Mouse (Mus musculus) CD4-positive, CD25-positive, alpha-beta regulatory T cell (primary cell): ENCODE data around the gene H1fx. TPM values are rescaled to one million over a fixed set of nuclear protein-coding genes. Genes with fewer than 3 reads are reported as not detected.

Experiments used
- polyA plus RNA-seq: library from polyadenylated mRNA; unstranded; fragments of 100-300 nt; shearing (Covaris generic); gene quantifications from one replicate; pipeline ENCODE4 v1.2.1, GENCODE M21; 2017

Gene H1fx
- not detected for polyA plus RNA-seq

DNA sequence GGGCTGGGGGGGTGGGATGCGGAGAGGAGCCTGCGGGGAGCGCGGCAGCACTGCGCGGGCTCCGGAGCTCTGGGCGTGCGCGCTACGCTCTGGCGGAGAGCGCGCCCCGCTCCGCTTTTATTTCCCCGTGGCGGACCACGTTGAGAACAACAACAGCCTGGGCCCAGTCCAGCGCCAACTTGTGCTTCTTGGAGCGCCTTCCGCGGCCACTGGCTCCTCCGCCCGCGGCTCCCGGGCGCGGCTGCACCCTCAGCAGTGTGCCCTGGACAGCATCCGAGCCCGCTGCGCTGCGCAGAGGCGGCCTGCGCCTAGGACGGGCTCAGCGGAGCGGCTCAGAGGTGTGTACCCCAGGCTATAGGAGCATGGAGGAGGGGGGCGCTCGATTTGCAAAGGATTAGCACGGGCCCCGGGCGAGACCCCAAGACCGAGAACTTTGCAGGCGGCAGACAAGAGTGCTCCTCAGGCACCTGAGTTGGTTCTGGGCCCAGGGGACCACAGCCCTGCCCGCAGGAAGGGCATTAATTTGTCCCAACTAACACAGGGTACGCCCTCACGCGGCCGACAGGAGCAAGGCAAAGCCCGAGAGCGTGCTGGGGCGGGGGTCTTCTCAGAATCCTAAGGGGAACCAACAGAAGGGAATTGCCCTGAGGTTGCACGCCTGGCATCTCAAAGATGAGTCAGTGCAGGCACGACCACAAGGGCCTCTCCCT lies at the start of gene H1fx:
TSS of gene H1fx (minus strand) at position 91 of the 710 bp plus-strand sequence.

Other genes starting within 250 kb of the H1fx start
- not detected for gene Gp9, start 203.6 kb downstream of the H1fx start, polyA plus RNA-seq
- 34.5 TPM for gene Rab43, start 169.5 kb downstream of the H1fx start, polyA plus RNA-seq
- 12.3 TPM for gene Gm45140, start 145.8 kb downstream of the H1fx start, polyA plus RNA-seq
- 72.1 TPM for gene Isy1, start 142.8 kb downstream of the H1fx start, polyA plus RNA-seq
- 1,206 TPM for gene Cnbp, start 130.5 kb downstream of the H1fx start, polyA plus RNA-seq
- gene Copg1, start 93.8 kb downstream of the H1fx start, polyA plus RNA-seq = 154 TPM
- gene Hmces, start 67.7 kb downstream of the H1fx start, polyA plus RNA-seq = 40.3 TPM
- gene Rab7, start 63.6 kb upstream of the H1fx start, polyA plus RNA-seq = 285 TPM
- gene Rpn1, start 102.8 kb upstream of the H1fx start, polyA plus RNA-seq = 213 TPM
- not detected for gene Gata2, start 212.3 kb upstream of the H1fx start, polyA plus RNA-seq
- not detected for gene Dnajb8, start 240.6 kb upstream of the H1fx start, polyA plus RNA-seq